Mouse (Mus musculus) heart, postnatal 36 days (tissue): ENCODE data around the gene Osbp2. TPM values are rescaled to one million over a fixed set of nuclear protein-coding genes. Genes with fewer than 3 reads are reported as not detected.

Experiments
- DNase-seq, 2 experiments: peaks; one replicate each; pipeline ENCODE4 v3.0.0; 2021 to 2022
- intact Hi-C: fragments of 180-260 bp; cut with DNase I; formaldehyde crosslinking; loops from one replicate; pipeline ENCODE4 v1.15.1; 2025
- total RNA-seq, 2 experiments: library from RNA; stranded (reverse); gene quantifications; 2 replicates each; pipeline ENCODE4 v1.2.3; 2021

The Osbp2 gene
- total RNA-seq, 2 experiments from 2014 or later = 14.1 to 14.3 TPM

DNA sequence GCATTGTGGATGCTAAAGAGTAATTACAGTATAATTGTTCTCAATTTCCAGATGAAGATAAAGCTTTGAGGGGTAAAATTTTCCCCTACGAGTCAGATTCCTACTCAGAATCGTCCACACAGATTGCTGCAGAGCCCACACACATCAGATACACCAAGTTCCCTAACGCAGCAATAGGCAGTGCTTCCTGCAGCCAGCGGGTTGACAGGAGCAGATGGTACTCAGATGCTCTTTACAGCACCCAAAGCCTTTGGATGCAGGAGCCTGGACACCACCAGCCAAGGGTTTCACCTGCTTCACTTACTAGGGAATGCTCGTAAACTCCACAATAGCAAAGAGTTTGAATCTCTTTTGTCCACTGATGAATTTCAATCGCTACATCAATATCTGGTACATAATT is 12.7 kb upstream of the Osbp2 start:
- intact Hi-C loops = no loop called here
- DNase-seq = no peak

DNA sequence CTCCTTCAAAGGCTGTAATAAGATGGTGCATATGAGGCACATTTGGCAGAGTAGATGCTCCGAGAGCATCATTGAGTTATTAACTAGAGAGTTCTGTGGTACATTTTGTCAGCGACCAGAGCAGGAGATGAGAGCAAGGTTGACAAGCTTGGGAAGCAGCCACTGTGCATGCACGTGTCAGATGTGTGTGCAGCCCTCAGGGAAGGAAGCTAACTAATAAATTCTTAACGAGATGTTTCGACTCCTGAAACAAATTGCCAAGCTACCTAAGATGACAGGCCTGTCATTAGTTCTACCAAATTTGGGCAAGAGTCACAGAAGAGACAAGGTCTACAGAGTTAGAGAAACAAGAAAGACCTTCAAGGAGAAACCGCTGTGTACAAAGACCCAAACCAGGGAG is 640 bp upstream of the Osbp2 start:
- DNase-seq = no peak
- intact Hi-C loops = no loop called here

DNA sequence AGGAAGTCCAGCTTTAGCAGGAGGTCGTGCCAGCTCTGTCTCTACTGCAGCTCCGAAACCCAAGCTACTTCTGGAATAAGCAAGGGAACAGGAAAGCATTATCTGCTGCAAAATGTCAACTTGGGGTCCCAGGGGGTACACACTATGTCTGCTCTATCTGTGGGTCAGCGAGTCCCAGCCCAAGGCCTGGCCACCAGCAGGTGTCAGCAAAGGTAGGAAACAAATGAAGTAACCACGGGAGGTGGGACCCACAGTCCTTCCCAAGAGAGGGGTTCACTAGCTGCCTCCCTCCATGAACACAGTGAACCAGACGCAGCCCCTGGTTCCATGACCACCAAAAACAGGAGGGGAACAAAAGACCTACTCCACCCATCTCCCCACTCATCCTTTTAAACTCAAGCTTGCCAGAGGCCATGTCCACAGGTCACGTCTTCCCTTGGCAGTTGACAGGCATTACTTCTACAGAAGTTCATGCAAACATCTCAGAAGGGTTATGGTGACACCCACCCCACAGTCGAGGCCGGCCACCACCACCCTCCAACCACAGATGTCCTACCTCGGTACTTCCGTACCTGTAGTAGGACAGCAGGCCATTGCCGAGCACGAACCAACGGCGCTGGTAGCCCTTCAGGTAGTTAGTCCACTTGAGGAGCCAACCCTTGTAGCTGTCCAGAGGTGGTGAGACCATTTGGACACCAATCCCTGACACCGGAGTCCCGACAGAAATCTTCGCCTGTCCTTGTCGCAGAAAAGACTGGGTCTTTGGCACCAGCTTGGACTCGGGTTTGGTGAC is 846 bp downstream of the Osbp2 start:
- no peak for DNase-seq
- intact Hi-C loops = no loop called here

DNA sequence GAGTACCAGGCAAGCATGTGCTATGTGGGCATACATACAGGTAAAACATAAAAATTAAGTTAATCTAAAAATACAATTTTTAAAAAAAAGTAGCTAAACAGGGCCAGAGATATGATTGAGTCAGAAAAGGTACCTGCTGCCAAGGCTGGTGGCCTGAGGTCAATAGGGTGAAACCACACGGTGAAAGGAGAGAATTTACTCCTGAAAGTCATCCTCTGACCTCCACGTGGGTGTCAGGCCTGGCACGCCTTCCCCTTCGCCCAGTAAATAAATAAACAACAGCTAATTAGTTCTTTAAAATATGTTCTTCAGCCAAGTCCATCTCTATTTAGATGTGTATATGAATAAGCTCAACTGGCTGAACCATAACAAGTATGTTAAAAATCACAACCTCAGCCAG is 3.3 kb downstream of the Osbp2 start:
- intact Hi-C loops = no loop called here
- no peak for DNase-seq

DNA sequence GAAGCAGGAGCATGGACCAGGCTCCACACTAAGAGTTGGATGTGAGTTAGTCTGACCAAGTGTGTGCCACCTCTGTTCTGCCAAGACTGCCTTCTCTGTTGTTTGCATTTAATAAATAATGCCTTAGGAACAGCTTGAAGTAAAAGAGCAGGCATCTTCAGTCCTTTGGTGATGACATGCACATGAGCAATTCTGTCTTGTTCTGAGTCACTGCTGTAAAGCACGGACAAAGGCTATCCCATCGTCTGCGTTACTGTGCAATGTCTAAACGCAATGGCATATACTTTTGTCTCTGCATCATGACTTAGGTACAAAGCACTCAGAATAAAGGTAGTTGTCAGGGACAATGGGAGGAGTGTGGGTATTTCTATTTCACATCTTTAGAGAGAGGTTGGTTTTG is 3.9 kb downstream of the Osbp2 start:
- intact Hi-C loops = no loop called here
- no peak for DNase-seq

DNA sequence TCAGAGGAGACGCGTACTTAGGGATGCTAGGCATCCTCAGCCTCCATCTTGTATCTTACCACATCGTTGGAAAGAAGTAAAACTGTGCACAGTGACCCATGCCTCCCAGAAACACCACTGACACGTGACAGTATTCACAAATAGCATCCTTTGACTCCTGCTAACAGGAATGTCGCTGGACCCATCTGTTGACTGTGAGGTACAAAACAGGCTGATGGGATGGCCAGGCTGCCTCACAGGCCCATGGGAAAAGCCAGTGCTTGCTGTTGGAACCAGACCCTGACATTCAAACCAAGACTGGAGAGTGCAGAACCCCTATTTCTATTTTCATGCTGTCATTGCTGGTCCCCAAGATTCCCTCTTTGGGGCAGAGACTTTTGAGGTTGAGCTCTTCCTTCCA is 5.8 kb downstream of the Osbp2 start:
- intact Hi-C loops = no loop called here
- DNase-seq = no peak

DNA sequence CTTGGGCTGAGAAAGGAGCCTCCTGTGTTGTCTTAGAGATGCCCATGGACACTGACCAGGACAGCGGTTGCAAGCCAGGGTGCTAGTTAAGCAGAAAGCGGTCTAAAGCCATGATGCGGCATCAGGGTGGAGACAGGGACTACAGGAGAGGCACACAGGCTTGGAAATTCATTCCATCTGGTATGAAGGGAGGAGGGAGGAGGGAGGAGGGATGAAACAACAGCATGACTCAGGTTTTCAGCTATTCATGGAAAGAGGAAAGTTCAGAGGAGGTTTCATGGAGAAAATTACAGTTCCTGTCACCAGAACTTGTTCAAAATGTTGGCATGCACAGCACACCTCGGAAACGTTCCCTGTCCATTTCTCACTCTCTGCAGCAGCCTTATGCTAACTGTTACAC is 7.9 kb downstream of the Osbp2 start:
- intact Hi-C loops = no loop called here
- DNase-seq = no peak

DNA sequence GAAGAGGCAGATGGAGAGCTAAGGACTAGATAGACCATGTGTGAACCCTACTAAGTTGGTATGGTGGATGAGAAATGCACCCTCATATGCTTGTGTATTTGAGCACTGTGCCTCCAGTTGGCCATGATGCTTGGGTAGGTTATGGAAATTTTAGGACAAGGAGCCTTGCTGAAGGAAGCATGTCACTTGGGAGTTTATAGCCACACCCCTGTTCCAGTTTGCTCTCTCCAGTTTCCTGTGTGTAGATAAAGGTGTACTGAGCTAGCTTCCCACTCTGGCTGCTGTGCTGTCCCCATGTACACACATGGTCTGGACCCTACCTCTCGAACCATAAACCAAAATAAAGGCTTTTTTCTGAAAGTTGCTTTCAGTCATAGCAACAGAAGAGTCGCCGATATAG is 9.5 kb downstream of the Osbp2 start:
- no peak for DNase-seq
- intact Hi-C loops = no loop called here

DNA sequence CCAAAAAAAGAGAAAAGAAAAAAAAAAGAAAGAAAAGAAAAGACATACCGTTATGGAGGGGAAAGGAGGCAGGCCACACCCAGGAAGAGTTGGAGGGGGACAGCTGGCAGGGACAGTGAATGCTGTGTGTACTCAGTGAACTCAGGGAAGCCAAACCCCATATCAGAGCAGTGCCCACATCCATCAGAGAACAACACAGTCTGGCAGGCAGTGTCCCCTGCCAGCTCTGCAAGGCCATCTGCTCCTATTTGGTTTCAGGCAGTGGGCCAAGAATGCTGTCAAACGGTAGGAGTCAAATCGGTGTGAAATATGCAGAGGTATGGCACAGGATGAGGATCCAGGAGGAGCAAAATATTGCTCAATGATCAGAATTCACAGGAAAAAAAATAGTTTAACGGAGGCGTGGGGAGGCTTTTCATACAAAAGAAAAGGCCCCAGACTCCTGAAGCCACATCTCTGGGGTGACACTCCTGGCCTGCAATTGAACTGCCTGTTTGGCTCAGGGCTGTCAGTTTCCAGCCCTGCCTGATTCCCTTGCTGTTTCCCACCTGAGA is 10.1 kb downstream of the Osbp2 start:
- peak; percentile 20 to 42 for DNase-seq
- intact Hi-C loops = no loop called here

DNA sequence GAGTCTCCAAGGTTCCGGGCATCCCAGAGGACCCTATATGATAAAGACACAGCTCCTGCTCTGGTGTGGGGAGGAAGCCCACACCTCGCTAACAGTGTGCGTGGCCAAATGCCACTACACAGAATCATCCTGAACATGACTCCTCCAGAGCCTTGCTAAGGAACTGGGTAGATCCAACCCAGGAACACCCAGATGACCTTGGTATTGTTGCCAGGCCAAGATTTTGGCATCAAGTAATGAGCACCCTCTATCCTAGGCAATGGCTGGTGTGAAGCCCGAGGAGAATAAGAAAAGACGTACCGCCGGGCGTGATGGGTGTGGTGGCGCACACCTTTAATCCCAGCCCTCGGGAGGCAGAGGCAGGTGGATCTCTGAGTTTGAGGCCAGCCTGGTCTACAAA is 10.7 kb downstream of the Osbp2 start:
- no peak for DNase-seq
- intact Hi-C loops = no loop called here

DNA sequence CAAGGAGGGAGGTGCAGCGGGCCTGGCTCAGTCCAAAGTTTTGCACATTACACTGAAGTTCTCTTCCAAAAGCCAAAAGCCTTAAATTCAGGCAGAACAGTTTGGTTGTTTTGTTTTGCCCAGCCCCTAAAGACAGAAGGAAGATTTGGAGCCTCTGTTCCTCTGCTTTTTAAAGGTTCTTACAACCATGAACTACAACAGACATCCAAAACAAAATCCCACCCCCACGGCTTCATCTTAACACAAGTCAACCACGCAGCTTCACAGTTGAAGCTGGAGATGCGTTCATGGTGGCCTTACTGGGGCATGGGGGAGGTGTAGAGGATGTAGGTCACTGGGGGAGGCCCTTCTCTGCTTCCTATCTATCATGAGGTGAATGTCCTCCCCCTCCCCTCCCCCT is 11.8 kb downstream of the Osbp2 start:
- DNase-seq = no peak
- intact Hi-C loops = no loop called here

DNA sequence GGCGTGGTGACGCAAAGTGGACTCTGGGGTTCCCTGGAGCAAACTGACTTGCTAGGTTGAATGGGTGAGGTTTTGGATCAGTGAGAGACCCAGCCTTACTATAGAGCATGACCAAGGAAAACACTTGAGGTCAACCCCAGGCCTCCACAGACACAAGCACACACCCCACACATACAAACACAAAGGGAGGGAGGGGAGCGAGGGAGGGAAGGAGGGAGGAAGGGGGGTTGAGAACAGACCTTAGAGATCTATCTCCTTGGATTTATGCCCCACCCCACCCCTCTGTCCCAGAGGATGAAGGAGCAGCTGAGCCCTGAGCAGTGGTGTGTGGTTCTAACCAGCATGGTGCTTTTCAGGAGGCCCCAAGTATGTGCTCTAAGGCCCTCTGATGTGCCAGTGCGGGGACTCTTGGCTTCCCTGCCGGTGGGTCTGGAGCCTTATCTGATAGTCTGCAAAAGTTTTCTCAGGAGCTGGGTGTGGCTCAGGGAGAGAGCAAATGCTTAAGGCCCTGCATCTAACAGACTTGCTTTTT is 12.9 kb downstream of the Osbp2 start:
- intact Hi-C loops = no loop called here

DNA sequence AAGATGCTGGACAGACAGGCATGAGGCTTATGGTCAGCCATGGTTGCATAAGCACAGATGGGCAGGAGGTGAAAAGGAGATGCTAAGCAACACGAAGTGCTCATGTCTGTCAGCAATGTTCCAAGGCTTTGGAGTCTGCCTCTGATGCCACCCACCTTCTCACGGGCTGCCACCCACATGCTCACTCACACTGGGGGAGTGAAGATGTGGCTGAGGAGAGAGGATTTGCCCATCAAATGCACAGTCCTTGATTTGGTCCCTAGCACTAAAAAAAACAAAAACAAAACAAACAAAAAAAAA is 13.4 kb downstream of the Osbp2 start:
- intact Hi-C loops = no loop called here
- no peak for DNase-seq

More for the DNA sequence above, 12.9 kb downstream of the Osbp2 start:
- no peak for DNase-seq

DNA sequence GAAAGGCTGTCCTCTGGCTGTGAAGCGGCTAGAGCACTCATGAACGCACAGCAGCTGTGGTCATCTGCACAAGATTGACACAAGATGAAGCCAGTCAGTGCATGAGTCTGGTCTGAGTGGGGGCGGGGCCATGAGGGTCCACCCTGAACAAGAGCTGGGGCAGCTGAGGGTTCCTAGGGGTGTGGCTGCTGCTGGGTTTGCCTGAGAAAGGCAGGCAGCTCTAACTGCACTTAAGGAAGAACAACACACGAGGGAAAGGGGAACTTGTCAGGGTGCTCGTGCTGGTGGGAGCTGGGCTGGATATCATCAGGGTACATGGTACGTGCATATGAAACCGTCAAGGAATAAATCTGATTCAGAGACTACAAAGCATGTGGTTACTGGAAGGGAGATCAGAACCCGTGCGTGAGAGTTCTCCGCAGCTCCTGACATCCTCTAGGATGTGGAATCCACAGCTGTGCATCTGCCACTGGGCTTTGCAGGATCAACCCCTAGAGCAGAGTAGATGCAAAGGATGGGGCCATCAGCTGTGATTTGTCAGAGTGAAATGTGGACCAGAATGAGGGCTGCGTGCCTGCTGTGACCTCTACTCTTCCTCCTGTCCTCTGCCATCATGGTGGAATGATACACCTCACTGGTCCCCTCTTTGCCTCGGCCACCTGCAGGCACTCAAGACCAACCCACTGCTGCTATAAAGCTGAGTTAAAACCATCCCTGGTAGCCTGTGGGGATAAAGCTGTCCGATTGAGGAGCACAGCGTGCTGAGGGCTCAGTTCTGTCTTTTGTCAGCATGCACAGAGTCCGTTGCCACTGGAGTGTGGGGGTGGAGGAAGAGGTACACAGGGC is 14.0 kb downstream of the Osbp2 start:
- DNase-seq = no peak

DNA sequence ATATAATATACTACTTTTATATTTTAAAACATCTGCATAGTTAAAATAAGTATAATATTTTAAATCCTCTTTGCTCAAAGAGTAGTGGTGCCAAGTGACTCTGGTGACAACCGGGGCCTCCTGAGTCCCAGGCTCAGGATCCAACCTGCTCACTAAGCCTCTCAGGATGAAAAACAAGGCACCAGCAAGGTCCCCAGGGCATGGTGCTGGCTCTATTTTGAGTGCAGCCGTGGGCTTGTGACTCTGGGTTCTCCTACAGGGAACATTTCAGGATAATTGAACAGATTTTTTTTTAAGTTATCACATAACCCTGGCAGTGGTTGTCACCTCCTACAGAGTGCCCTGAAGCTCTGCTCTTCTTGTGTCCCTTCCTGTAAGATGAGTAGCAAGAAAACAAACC is 17.4 kb downstream of the Osbp2 start:
- no peak for DNase-seq
- intact Hi-C loops = no loop called here

More for the DNA sequence above, 14.0 kb downstream of the Osbp2 start:
- intact Hi-C loops = no loop called here

DNA sequence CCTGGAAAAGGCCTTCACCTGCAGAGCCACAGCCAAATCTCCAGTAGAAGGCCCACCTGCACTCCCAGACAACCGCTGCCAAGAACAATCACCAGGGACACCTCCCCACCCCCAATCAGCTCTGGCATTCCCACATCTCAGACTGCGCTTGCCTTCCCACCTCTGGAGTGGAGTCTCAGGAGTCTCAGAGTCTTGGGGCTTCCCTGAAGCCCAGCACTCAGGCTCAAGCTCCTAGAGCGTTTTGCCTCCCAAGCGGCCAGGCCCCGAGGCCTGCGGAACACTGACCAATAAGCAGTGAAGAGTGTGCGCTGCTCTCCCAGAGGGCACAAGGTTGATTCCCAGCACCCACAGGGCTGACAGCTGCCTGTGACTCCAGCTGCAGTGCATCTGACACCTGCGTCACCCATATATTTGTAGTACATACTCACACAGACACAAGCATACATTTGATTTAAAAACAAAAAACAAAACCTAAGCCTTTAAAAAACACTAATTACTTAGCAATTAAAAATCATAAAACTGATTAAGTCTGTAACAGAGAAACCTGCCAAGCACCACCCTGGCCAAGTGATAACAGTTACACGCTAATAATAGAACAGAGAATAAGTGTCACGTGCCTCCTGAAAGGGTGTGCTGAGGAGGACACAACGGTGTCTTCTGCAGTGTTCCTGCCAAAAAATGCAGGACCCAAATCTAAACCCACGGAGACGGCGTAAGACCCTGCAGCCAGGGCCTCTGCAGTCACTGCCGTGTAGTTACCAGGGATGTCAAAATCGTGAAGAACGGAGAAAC is 19.6 kb downstream of the Osbp2 start:
- peak in 1 of 2 experiments; percentile 40 for DNase-seq
- intact Hi-C loops = no loop called here

DNA sequence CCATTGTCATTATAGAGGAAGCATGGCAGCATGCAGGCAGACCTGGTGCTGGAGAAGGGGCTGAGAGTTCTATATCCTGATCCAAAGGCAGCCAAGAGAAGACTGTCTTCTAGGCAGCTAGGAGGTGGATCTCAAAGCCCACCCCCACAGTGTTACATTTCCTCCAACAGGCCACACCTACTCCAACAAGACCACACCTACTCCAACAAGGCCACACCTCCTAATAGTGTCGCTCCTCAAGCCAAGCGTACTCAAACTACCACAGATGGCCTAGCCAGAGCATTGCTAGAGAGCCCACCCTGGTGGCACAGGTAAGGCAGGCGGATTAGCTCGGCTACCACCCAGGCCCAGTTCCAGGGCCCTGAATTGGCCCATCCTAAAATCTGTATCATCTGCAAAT is 28.4 kb downstream of the Osbp2 start:
- DNase-seq = no peak
- intact Hi-C loops = no loop called here

DNA sequence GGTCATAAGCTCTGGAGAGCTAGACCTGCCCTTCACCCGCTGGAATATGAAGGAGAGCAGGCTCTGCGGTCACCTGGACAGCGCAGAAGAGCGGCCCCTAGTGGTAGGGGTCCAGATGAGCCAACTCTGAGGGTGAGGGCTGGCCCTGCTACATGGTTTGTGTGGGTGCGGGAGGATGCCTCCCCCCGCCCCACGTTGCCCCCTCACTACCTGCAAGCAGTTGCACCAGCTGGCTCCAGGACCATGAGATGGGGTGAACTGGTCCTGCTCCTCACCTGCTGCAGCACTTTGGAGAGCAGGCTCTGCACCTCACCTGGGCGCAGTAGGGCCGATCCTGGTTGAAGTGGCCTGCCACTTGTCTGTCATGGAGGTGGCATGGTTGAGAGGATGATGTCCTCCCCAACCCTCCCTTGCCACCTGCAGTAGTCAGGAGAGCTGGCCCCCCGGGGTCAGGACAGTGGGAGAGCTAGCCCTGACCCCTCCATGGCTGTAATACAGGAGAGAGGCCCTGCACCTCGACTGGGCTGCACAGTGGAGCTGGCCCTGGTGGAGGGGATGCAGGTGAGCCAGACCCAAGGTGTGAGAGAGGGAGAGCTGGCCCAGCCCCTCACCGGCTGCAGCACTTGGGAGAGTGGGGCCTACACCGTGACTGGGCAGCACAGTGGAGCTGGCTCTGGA is 29.1 kb downstream of the Osbp2 start:
- intact Hi-C loops = no loop called here
- DNase-seq = peak; percentile 25 to 38

DNA sequence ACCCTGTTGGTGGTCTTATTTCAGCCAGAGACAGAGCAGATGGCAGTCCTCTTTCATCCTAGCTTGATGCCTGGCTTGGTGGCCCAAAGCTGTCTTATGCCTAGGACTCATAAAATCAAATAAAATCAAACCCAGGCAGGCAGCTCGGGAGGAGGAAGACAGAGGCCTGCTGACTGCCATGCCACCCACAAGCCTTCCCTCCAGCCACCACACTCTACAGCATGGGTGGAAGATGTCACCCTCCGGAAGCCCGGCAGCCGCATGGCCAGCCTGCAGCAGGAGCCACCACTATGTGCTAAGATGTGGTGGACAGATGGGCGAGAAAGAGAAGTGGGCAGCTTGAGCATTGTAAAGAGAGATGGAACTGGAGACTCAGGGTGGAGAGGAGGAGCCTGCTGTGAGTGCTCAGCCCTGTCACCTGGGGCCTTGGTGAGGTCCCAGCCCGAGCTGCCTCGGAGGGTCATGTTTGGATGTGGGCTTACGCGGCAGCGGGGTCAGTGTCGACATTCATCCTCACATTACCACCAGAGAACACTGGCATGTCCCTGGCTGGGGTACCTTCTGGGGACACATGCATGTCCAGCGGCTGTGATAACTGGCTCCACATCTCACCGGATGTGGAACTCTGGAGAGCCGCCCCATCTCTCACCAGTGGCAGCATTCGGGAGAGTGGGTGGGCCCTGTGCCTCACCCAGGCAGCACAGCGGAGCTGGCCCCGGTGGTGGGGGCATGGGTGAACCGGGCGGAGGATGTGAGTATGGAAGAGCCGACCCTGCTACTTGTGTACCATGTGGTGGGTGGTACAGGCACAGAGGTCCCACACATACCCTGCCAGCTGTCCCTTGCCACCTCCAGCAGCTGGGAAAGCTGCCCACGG is 29.9 kb downstream of the Osbp2 start:
- intact Hi-C loops = no loop called here
- DNase-seq = no peak
